Mouse (Mus musculus): ENCODE data around the gene Pole4. TPM values are rescaled to one million over a fixed set of nuclear protein-coding genes. Genes with fewer than 3 reads are reported as not detected.
A peak's percentile ranks its signal among the peaks of the same experiment; 100 is the strongest.
"Not testable (repeated sequence)": the region's sequence is repeated elsewhere in the genome, so short reads cannot be mapped to it uniquely, and the experiment has no call there.

Pole4 gene
- polyA plus RNA-seq, 1 experiment from 2014 or later, result 87.2 TPM

DNA sequence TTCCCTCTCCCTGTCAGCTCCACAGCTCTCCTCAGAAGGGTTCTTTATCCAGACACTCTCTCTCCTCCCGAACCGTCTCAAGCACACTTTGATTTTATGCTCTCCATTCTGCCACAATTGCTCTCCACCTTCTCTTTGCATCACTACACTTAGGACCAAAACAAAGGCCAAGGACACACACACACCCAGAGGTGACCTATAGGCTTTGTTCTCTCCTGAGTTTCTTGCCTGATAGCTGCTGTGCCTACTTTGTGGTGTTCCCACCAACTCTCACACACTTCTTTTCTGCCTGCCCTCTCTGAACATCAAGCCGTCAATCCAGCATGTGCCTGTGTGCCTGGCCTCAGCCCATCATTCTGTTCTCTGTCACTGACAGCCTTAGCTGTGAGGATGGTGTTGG lies 2.6 kb upstream of the Pole4 start:
- ATAC-seq, result no peak
- no peak overlapping the region for H3K4me2 ChIP-seq (replicated peaks)
- no peak overlapping the region for H3K27ac ChIP-seq
- no peak overlapping the region for H3K9ac ChIP-seq (replicated peaks)
- no peaks in the 10 kb centered on the region for H3K4me1 ChIP-seq (replicated peaks)
- H3K36me3 ChIP-seq, result no peaks in the 10 kb centered on the region
- H3K4me3 ChIP-seq (replicated peaks), result no peak overlapping the region
- H3K27me3 ChIP-seq, result no peaks in the 10 kb centered on the region
- 87% methylated on average over 3 of the region's 3 CpGs for WGBS
- H3K9me3 ChIP-seq, result no peaks in the 10 kb centered on the region

GRCm38 (mm10) chr6:82707241-82707640 lies 2.1 kb upstream of the Pole4 start:
- Histone ChIP-seq H3K9me3 (no peaks in the 10 kb centered on the region), H3K9ac (replicated peaks) (no peak overlapping the region), H3K27ac (no peak overlapping the region), H3K36me3 (no peaks in the 10 kb centered on the region), H3K27me3 (no peaks in the 10 kb centered on the region), H3K4me3 (replicated peaks) (no peak overlapping the region), H3K4me2 (replicated peaks) (no peak overlapping the region), H3K4me1 (replicated peaks) (no peaks in the 10 kb centered on the region)
- ATAC-seq, result no peak
- WGBS, result 91% methylated on average over 10 of the region's 10 CpGs

GRCm38 (mm10) chr6:82703710-82704109 lies 1.5 kb downstream of the Pole4 start:
- no peak for ATAC-seq
- no peaks in the 10 kb centered on the region for H3K36me3 ChIP-seq
- no peak overlapping the region for H3K4me2 ChIP-seq (replicated peaks)
- no peak overlapping the region for H3K27ac ChIP-seq
- no peak overlapping the region for H3K4me3 ChIP-seq (replicated peaks)
- H3K9ac ChIP-seq (replicated peaks), result no peak overlapping the region
- H3K9me3 ChIP-seq, result no peaks in the 10 kb centered on the region
- H3K27me3 ChIP-seq, result no peaks in the 10 kb centered on the region
- 82% methylated on average over 3 of the region's 3 CpGs for WGBS
- H3K4me1 ChIP-seq (replicated peaks), result peaks cover 18% of the 10 kb centered on the region

DNA sequence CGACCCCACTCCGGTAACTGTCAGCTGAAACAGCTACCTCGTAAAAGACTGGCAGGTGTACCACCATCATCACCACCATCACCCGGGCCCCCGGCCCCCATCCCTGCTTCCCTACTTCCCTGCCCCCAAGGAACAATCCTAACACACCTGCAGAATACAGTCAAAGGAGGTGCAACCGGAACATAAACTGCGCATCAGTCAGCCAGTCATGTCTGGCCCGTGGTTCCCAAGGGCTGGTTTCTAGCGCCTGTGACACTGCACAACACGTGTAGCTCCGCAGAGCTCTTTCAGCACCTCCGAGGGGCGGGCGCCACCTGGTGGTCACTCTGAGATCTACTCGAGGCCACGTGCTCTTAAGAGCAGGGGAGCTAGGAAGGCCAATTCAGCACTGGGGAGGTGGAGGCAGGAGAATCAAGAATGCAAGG lies 2.6 kb downstream of the Pole4 start:
- H3K9ac ChIP-seq (replicated peaks), result no peak overlapping the region
- H3K4me1 ChIP-seq (replicated peaks), result peaks cover 18% of the 10 kb centered on the region
- WGBS, result 32% methylated on average over 16 of the region's 16 CpGs
- peak; percentile 86 for ATAC-seq
- no peak overlapping the region for H3K27ac ChIP-seq
- no peaks in the 10 kb centered on the region for H3K9me3 ChIP-seq
- no peaks in the 10 kb centered on the region for H3K36me3 ChIP-seq
- H3K4me3 ChIP-seq (replicated peaks), result no peak overlapping the region
- H3K4me2 ChIP-seq (replicated peaks), result no peak overlapping the region
- no peaks in the 10 kb centered on the region for H3K27me3 ChIP-seq

DNA sequence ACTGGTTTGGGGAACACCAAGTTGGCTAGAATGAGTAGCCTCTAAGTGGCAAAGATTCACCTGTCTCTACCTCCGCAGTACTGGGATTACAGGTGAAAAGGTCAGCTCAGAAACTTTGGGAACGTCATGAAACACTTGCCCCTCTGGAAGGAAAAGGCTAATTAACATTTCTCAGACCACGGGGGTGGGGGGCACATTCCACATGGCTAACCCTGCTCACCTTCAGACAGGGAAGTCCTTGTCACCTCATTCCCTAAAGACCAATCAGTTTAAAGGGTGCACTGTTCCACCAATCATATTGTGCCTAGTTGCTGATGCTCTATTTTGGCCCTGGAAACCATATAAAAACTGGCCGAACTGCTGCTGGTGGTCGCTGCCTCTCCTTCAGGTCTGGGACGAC lies 3.9 kb downstream of the Pole4 start:
- Histone ChIP-seq H3K4me3 (replicated peaks) (no peak overlapping the region), H3K9me3 (no peaks in the 10 kb centered on the region), H3K4me2 (replicated peaks) (no peak overlapping the region), H3K9ac (replicated peaks) (no peak overlapping the region), H3K36me3 (no peaks in the 10 kb centered on the region), H3K27me3 (no peaks in the 10 kb centered on the region), H3K27ac (no peak overlapping the region), H3K4me1 (replicated peaks) (peaks cover 18% of the 10 kb centered on the region)
- WGBS, result 76% methylated on average over 6 of the region's 6 CpGs
- ATAC-seq, result no peak

DNA sequence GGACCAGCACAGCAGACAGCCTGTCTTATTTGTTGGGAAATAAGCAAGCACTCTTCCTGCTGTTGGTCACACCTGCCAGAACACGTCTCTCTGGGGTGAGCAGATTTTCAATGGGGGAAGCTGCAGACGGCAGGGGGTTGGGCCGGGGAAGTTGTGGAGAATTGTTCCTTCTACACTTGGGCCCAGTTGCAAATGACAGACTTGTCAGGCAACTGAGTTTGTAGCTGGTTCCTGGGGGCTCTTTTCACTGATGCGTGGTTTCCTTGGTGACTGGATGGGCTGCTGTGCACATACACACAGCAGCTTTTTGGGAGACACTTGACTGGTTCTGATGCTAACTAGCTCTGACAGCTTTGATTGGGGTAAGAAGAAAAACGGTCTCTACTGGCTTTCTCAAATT lies 5.3 kb downstream of the Pole4 start:
- H3K4me2 ChIP-seq (replicated peaks), result no peak overlapping the region
- H3K36me3 ChIP-seq, result no peaks in the 10 kb centered on the region
- WGBS, result 12% methylated on average over 5 of the region's 5 CpGs
- H3K9ac ChIP-seq (replicated peaks), result no peak overlapping the region
- no peaks in the 10 kb centered on the region for H3K27me3 ChIP-seq
- peak; percentile 65 for ATAC-seq
- H3K9me3 ChIP-seq, result no peaks in the 10 kb centered on the region
- H3K27ac ChIP-seq, result peak overlapping the region; percentile 27; the same call in 1 of the 2 replicates
- peaks cover 18% of the 10 kb centered on the region for H3K4me1 ChIP-seq (replicated peaks)
- H3K4me3 ChIP-seq (replicated peaks), result no peak overlapping the region

GRCm38 (mm10) chr6:82696736-82697135 lies 8.4 kb downstream of the Pole4 start:
- Histone ChIP-seq H3K4me1 (replicated peaks) (peaks cover 22% of the 10 kb centered on the region), H3K36me3 (no peaks in the 10 kb centered on the region), H3K4me3 (replicated peaks) (no peak overlapping the region), H3K27ac (no peak overlapping the region), H3K9ac (replicated peaks) (no peak overlapping the region), H3K9me3 (no peaks in the 10 kb centered on the region), H3K27me3 (no peaks in the 10 kb centered on the region), H3K4me2 (replicated peaks) (no peak overlapping the region)
- no peak for ATAC-seq
- WGBS, result 94% methylated on average over 3 of the region's 3 CpGs

DNA sequence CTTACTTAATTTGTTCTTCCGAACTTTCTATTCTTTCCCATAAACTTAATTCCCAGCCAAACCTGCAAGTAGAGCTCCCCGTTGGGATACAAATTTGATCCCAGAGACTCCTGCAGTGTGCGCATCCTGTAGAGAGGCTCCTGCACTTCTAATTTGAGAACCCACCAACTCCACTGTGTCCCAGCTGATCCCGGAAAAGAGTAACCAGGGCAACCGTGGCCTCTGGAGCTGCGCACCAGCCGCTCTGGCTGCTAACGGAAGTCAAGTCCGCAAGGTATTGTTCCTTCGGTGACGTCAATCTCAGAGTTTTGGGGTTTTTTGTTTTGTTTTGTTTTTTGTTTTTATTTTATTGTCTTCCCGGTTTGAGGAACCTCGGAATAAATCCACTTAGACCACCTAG lies 10.5 kb downstream of the Pole4 start:
- WGBS, result 47% methylated on average over 13 of the region's 13 CpGs
- no peak for ATAC-seq
- H3K27ac ChIP-seq, result no peak overlapping the region
- no peak overlapping the region for H3K4me2 ChIP-seq (replicated peaks)
- no peaks in the 10 kb centered on the region for H3K27me3 ChIP-seq
- H3K9me3 ChIP-seq, result no peaks in the 10 kb centered on the region
- H3K36me3 ChIP-seq, result no peaks in the 10 kb centered on the region
- H3K4me1 ChIP-seq (replicated peaks), result peaks cover 8% of the 10 kb centered on the region; the same call in 1 of the 2 replicates
- no peak overlapping the region for H3K4me3 ChIP-seq (replicated peaks)
- no peak overlapping the region for H3K9ac ChIP-seq (replicated peaks)

- 90% methylated on average over 4 of the region's 4 CpGs for WGBS
- Histone ChIP-seq H3K36me3 (no peaks in the 10 kb centered on the region), H3K4me2 (replicated peaks) (no peak overlapping the region), H3K9ac (replicated peaks) (no peak overlapping the region), H3K4me1 (replicated peaks) (peaks cover 1% of the 10 kb centered on the region; the same call in 1 of the 2 replicates), H3K9me3 (no peaks in the 10 kb centered on the region), H3K4me3 (replicated peaks) (no peak overlapping the region), H3K27ac (no peak overlapping the region), H3K27me3 (no peaks in the 10 kb centered on the region)
- ATAC-seq, result no peak
Observed at GRCm38 (mm10) chr6:82689474-82689873, 15.7 kb downstream of the Pole4 start.

GRCm38 (mm10) chr6:82688586-82688985 lies 16.6 kb downstream of the Pole4 start:
- not testable (repeated sequence) for H3K36me3 ChIP-seq; H3K9ac ChIP-seq (replicated peaks); H3K9me3 ChIP-seq; H3K27me3 ChIP-seq; H3K4me3 ChIP-seq (replicated peaks); ATAC-seq; H3K27ac ChIP-seq; H3K4me2 ChIP-seq (replicated peaks); H3K4me1 ChIP-seq (replicated peaks)
- 40% methylated on average over 5 of the region's 5 CpGs for WGBS

- ATAC-seq, result no peak
- no peak overlapping the region for H3K4me2 ChIP-seq (replicated peaks)
Observed at GRCm38 (mm10) chr6:82684136-82684535, 21.0 kb downstream of the Pole4 start.

DNA sequence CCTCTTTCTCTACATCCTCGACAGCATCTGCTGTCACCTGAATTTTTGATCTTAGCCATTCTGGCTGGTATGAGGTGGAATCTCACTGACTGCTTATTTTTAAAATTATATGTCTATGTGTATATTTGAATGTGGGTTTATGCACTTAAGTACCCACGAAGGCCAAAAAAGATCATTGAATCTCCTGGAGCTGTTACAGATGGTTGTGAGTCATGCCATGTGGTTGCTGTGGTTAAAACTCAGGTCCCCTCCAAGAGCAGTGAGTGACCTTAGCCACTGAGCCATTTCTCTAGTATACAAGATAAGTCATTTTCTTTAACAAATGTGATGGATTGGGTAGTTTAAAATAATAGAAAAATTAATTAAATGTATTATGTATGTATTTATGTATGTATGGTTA lies 25.9 kb downstream of the Pole4 start:
- not testable (repeated sequence) for H3K9ac ChIP-seq (replicated peaks); H3K4me2 ChIP-seq (replicated peaks); H3K36me3 ChIP-seq; H3K4me3 ChIP-seq (replicated peaks); H3K4me1 ChIP-seq (replicated peaks); ATAC-seq; H3K27ac ChIP-seq; H3K9me3 ChIP-seq; H3K27me3 ChIP-seq
- 86% methylated on average over 2 of the region's 2 CpGs for WGBS

More at GRCm38 (mm10) chr6:82684136-82684535, 21.0 kb downstream of the Pole4 start:
- Histone ChIP-seq H3K27me3 (no peaks in the 10 kb centered on the region), H3K9ac (replicated peaks) (no peak overlapping the region), H3K9me3 (no peaks in the 10 kb centered on the region), H3K36me3 (no peaks in the 10 kb centered on the region), H3K27ac (no peak overlapping the region), H3K4me3 (replicated peaks) (no peak overlapping the region), H3K4me1 (replicated peaks) (no peaks in the 10 kb centered on the region)

GRCm38 (mm10) chr6:82677629-82678028 lies 27.5 kb downstream of the Pole4 start:
- not testable (repeated sequence) for H3K27ac ChIP-seq; H3K36me3 ChIP-seq; H3K9me3 ChIP-seq; ATAC-seq; H3K4me1 ChIP-seq (replicated peaks); H3K4me3 ChIP-seq (replicated peaks); H3K27me3 ChIP-seq; H3K9ac ChIP-seq (replicated peaks); H3K4me2 ChIP-seq (replicated peaks)
- WGBS, result 72% methylated on average over 3 of the region's 3 CpGs

Measured in midbrain, embryonic 13.5 days (tissue).